Mouse (Mus musculus) spleen, postnatal 14 days (tissue): ENCODE results near the gene Dgki.

Experiments
- DNase-seq, 2 experiments: peaks; one replicate each; pipeline ENCODE4 v3.0.0; 2021 to 2022; ENCODE audit warnings: low spot score in 2 of 2

Gene Dgki

DNA sequence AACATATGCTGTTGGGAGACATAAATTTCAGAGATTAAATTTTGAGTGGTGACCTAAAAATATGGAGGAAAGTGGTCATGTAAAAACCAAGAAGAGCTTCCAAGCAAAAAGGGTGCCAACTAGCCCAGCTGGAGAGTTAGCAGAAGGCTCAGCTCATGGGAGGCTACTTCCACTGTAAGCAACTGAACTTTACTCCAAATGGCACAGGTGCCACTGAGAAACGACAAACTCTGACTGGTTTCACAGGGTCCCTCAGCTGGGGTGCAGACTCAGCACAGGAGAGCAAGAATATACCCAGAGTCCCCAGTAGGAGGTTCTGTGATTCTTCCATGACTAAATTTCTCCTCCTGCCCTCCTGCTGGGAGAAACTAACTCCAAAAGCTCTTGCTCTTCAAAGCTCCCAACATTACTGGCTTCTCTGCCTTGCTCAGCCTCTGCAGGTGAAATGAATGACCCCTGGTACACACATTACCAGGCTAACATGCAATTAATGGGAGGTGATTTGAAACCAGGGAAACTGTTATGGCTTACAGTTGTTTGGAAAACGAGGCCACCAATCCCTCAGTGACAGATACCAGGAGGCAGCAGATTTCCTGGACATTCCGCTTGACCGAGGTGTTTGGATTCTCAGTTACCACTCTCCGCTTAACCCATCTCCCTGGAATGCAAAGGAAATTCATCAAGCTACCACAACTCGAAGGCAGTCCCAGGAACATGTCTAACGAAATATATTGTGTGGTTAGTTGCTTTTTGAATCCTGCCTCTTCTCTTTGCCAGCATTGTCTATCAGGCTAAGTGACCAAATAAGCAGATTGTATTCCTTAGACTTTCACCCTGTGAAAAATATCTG, 487.1 kb downstream of the Dgki start:
- DNase-seq: no peak

- no peak for DNase-seq
These were observed 489.5 kb downstream of the Dgki start for GRCm38 (mm10) chr6:36810448-36810847.

- no peak for DNase-seq
These were observed 490.2 kb downstream of the Dgki start, which contains the start of gene Ptn for GRCm38 (mm10) chr6:36809747-36810285. Gene Ptn, minus strand, starts transcription at chr6:36810220.

- no peak for DNase-seq
These were observed 490.7 kb downstream of the Dgki start for GRCm38 (mm10) chr6:36809311-36809726.

- DNase-seq: no peak
These were observed 491.5 kb downstream of the Dgki start for GRCm38 (mm10) chr6:36808306-36809058.

DNA sequence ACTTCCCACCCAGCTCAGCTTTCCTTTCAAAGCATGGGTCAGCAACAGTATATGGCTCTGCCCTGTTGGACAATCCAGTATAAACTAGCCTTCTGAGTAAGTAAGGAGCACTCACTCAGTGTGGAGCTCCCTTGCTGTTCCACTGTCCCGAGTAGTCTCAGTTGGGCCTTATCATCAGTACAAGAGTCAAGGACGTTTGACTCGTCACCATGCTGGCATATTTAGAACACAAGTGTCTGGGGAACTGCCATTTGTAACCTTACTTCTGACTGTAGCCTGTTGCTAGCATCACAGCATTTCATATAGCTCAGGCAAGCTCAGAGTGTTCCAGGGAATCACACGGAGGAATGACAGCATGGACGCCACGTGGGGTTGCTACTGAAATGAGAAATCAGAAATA, 493.1 kb downstream of the Dgki start:
- no peak for DNase-seq

GRCm38 (mm10) chr6:36800309-36800946, 499.6 kb downstream of the Dgki start:
- no peak for DNase-seq

DNA sequence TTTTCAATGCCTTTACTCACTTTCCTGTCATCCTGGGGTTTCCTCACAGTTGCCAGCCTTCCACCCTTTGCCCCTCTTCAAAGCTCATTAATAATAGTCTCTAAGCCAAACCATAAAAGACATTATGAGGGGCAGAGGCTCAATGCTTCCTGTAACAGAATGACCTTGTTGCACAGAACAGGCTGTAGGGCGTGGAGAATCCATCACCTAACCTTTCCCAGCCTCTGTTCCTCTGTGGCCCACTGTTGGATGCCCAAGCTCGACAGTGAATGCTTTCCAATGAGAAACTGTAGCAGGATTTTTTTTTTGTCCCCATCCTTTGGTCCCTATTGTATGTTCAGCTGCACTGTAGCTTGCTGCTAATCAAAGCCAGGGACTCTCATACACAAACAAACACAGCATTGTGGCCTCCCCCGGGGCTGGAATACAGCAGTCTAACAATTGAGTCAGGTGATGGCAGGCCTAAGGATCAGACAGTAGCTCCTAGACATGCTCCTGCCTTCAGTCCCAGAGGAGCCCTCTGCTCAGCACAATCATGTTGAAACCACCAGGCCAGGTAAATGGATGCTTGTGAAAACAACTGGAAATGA, 502.8 kb downstream of the Dgki start:
- no peak for DNase-seq
